Mouse (Mus musculus) erythroblast, embryonic 14.5 days (primary cell): ENCODE data around the gene Polr2b.

Experiments
- GATA1 ChIP-seq: IDR thresholded peaks from 2 replicates; pipeline ENCODE4 v1.6.1; 2012; ENCODE audit warnings: low read length, inconsistent platforms, mixed read lengths
- TAL1 ChIP-seq: IDR thresholded peaks from 3 replicates; pipeline ENCODE4 v1.6.1; 2012; ENCODE audit warnings: low read length, inconsistent platforms, mixed read lengths

- TF ChIP-seq GATA1 (no peak), TAL1 (no peak)
These were observed 65.0 kb downstream of the Polr2b start for GRCm38 (mm10) chr5:77374945-77375344.
